30 mouse cellular contexts compared by ENCODE assay signal in genomic region chr14:17352324-17353037, GRCm38 (mm10).
DNase-seq lines count a peak whose midpoint lies in the region; ATAC-seq and TF ChIP-seq lines count a peak whose summit lies in the region.
"Had no signal": no experiment of that assay in that cellular context is flagged by ENCODE, and none has a peak within 500 bp of the region (broad histone marks: within the 10 kb centered on the region; RNA-seq: fewer than 3 reads in every experiment).

No protein-coding gene starts in this region.

- H3K9me3 ChIP-seq in lung, postnatal 0 days (ENCODE audit: low read length), result no peaks in the 10 kb centered on the region
- H3K9me3 ChIP-seq: embryonic facial prominence, embryonic 10.5 days; embryonic facial prominence, embryonic 13.5 days; forebrain, embryonic 13.5 days; G1E; heart, embryonic 12.5 days; heart, embryonic 15.5 days; hindbrain, embryonic 10.5 days; hindbrain, embryonic 13.5 days had no signal

- H3K4me1 ChIP-seq in lung, adult 2 months (ENCODE audit: control insufficient read depth, insufficient read depth, low read length), result no peaks in the 10 kb centered on the region
- H3K4me1 ChIP-seq in lung, postnatal 0 days (ENCODE audit: insufficient read depth, low read depth, low read length), result 0 out of 2 replicates have a peak, but pooled peaks cover 2% of the 10 kb centered on the region
- H3K4me1 ChIP-seq: embryonic facial prominence, embryonic 10.5 days; embryonic facial prominence, embryonic 13.5 days; forebrain, embryonic 13.5 days; hindbrain, embryonic 10.5 days; hindbrain, embryonic 13.5 days had no signal

- no peak overlapping the region for H3K9ac ChIP-seq in lung, postnatal 0 days (replicated peaks; ENCODE audit: low read depth)
- H3K9ac ChIP-seq: embryonic facial prominence, embryonic 13.5 days; forebrain, embryonic 13.5 days; heart, embryonic 12.5 days; heart, embryonic 15.5 days; hindbrain, embryonic 13.5 days had no signal

- H3K4me3 ChIP-seq in lung, adult 2 months (replicated peaks; ENCODE audit: extremely low read depth, low read depth, low read length), result no peak overlapping the region
- no peak overlapping the region for H3K4me3 ChIP-seq in lung, postnatal 0 days (ENCODE audit: low read depth, low read length)
- no peak overlapping the region for H3K4me3 ChIP-seq in gastrocnemius, adult 2 months
- H3K4me3 ChIP-seq: embryonic facial prominence, embryonic 10.5 days; embryonic facial prominence, embryonic 13.5 days; erythroblast, embryonic 14.5 days; forebrain, embryonic 13.5 days; heart, embryonic 12.5 days; heart, embryonic 15.5 days; hindbrain, embryonic 10.5 days; hindbrain, embryonic 13.5 days had no signal

- DNase-seq in lung, adult 2 months, result peak; percentile 5
- no peak for DNase-seq in lung, postnatal 4 days
- DNase-seq in lung, postnatal 0 days (ENCODE audit: low spot score), result peak; percentile 81
- DNase-seq in lung, postnatal 36 days, result peak; percentile 61
- DNase-seq in thymus, postnatal 4 days, result no peak
- no peak for DNase-seq in gastrocnemius, adult 2 months
- DNase-seq: adrenal gland, adult 2 months; adrenal gland, postnatal 14 days; B cell, adult 2 months; cerebellum, adult 11 months; cerebellum, adult 8-10 months; cerebellum, postnatal 10 days; cerebellum, postnatal 36 days; embryo, embryonic 11 days; gastrocnemius, postnatal 14 days; heart, adult 18-20 months; heart, postnatal 10 days; heart, postnatal 36 days had no signal

- peak; percentile 78 for TF ChIP-seq EP300 in lung, postnatal 0 days (IDR thresholded peaks at IDR 0.05)

- no peaks in the 10 kb centered on the region for H3K36me3 ChIP-seq in lung, postnatal 0 days (ENCODE audit: insufficient read depth, low read length)
- H3K36me3 ChIP-seq: embryonic facial prominence, embryonic 10.5 days; embryonic facial prominence, embryonic 13.5 days; G1E; heart, embryonic 12.5 days; heart, embryonic 15.5 days; hindbrain, embryonic 10.5 days; hindbrain, embryonic 13.5 days had no signal

- intact Hi-C loops in gastrocnemius, adult 2 months (cut with DNase I), result no loop called here

- H3K27me3 ChIP-seq in lung, postnatal 0 days (replicated peaks; ENCODE audit: insufficient read depth, low read length), result no peaks in the 10 kb centered on the region
- H3K27me3 ChIP-seq: CH12.LX; embryonic facial prominence, embryonic 13.5 days; forebrain, embryonic 13.5 days; heart, embryonic 12.5 days; heart, embryonic 15.5 days; hindbrain, embryonic 13.5 days had no signal

- H3K27ac ChIP-seq in lung, postnatal 0 days (ENCODE audit: low read length), result no peak overlapping the region
- no peak overlapping the region for H3K27ac ChIP-seq in gastrocnemius, adult 2 months
- H3K27ac ChIP-seq: embryonic facial prominence, embryonic 10.5 days; embryonic facial prominence, embryonic 13.5 days; forebrain, embryonic 13.5 days; heart, embryonic 15.5 days; hindbrain, embryonic 10.5 days; hindbrain, embryonic 13.5 days had no signal

- no peak for TF ChIP-seq POLR2A in lung, adult 2 months (IDR thresholded peaks at IDR 0.05; ENCODE audit: borderline replicate concordance, extremely low read depth, low read depth, low read length)

- H3K4me2 ChIP-seq in lung, postnatal 0 days (replicated peaks; ENCODE audit: low read depth, low read length), result no peak overlapping the region
- H3K4me2 ChIP-seq: embryonic facial prominence, embryonic 13.5 days; forebrain, embryonic 13.5 days; heart, embryonic 12.5 days; heart, embryonic 15.5 days; hindbrain, embryonic 13.5 days had no signal

- peak; percentile 97 for ATAC-seq in lung, postnatal 0 days
- ATAC-seq: forebrain, embryonic 13.5 days; forebrain, embryonic 16.5 days; hindbrain, embryonic 16.5 days had no signal

- WGBS in lung, adult 2 months, result 39% methylated on average over 4 of the region's 4 CpGs
- 33% methylated on average over 4 of the region's 4 CpGs for WGBS in lung, postnatal 0 days

- TF ChIP-seq CTCF in lung, adult 2 months (IDR thresholded peaks at IDR 0.05; ENCODE audit: insufficient read depth, low read length), result no peak
- no peak for TF ChIP-seq CTCF in lung, postnatal 0 days (IDR thresholded peaks at IDR 0.05)
- no peak for TF ChIP-seq CTCF in gastrocnemius, adult 2 months (IDR thresholded peaks at IDR 0.05)

Comparison
In these comparisons a context has a peak if more than half of its experiments do, and no peak if none do; other contexts are left out.
1. DNase-seq: peak in lung, adult 2 months (single experiment), lung, postnatal 0 days (single experiment) and lung, postnatal 36 days (single experiment); none in lung, postnatal 4 days (0 of 2), thymus, postnatal 4 days (single experiment) and gastrocnemius, adult 2 months (single experiment).